Mouse (Mus musculus) midbrain, embryonic 15.5 days (tissue): ENCODE results near the gene Pif1. TPM values are rescaled to one million over a fixed set of nuclear protein-coding genes. Genes with fewer than 3 reads are reported as not detected.
A peak's percentile ranks its signal among the peaks of the same experiment; 100 is the strongest.

ENCODE experiments used
- ATAC-seq: fragments of 200-750 bp; cut with Nextera tagmentation; replicated peaks from 2 replicates; pipeline ENCODE4 v1.8.0; 2017; ENCODE audit warnings: moderate TSS enrichment
- H3K27ac ChIP-seq: fragments of 300-500 bp; sonication (generic); 2 replicates; pipeline ENCODE4 v1.5.1; 2015; ENCODE audit warnings: mild to moderate bottlenecking, inconsistent platforms
- H3K27me3 ChIP-seq: fragments of 300-500 bp; sonication (generic); replicated peaks from 2 replicates; pipeline ENCODE4 v1.6.1; 2015; ENCODE audit warnings: inconsistent platforms
- H3K36me3 ChIP-seq: fragments of 300-500 bp; sonication (generic); replicated peaks from 2 replicates; pipeline ENCODE4 v1.6.1; 2015; ENCODE audit warnings: inconsistent platforms
- H3K4me1 ChIP-seq: fragments of 300-500 bp; sonication (generic); 2 replicates; pipeline ENCODE4 v1.6.1; 2015; ENCODE audit warnings: inconsistent platforms
- H3K4me2 ChIP-seq: fragments of 300-500 bp; sonication (generic); 2 replicates; pipeline ENCODE4 v1.6.1; 2015; ENCODE audit warnings: inconsistent platforms, mild to moderate bottlenecking, moderate library complexity
- H3K4me3 ChIP-seq: fragments of 300-500 bp; sonication (generic); 2 replicates; pipeline ENCODE4 v1.5.1; 2015; ENCODE audit warnings: mild to moderate bottlenecking, inconsistent platforms
- H3K9ac ChIP-seq: fragments of 300-500 bp; sonication (generic); 2 replicates; pipeline ENCODE4 v1.6.1; 2015; ENCODE audit warnings: mild to moderate bottlenecking, inconsistent platforms
- H3K9me3 ChIP-seq: fragments of 300-500 bp; sonication (generic); 2 replicates; pipeline ENCODE4 v1.6.1; 2016; ENCODE audit warnings: inconsistent platforms
- WGBS: fragments of 180-500 bp; shearing (Covaris S2); methylation state at CpG from one replicate; pipeline ENCODE4 v1.1.7; 2015; ENCODE audit warnings: mixed read lengths; 5-methylcytosine and 5-hydroxymethylcytosine counted together
- polyA plus RNA-seq: library from polyadenylated mRNA; unstranded; fragments of >200 nt; fragmentation: Nextera tagmentation; extraction: Ambion mirVana; gene quantifications from 2 replicates; pipeline ENCODE4 v1.2.1, GENCODE M21; 2015

The Pif1 gene
- polyA plus RNA-seq, 1 experiment from 2014 or later, result 2.3 TPM

GRCm38 (mm10) chr9:65580401-65581256 lies 6.3 kb upstream of the Pif1 start:
- Histone ChIP-seq H3K4me3 (peak overlapping the region; percentile 58), H3K4me1 (peaks cover 19% of the 10 kb centered on the region), H3K27me3 (no peaks in the 10 kb centered on the region), H3K9ac (peak overlapping the region; percentile 47), H3K9me3 (no peaks in the 10 kb centered on the region), H3K36me3 (no peaks in the 10 kb centered on the region), H3K4me2 (peak overlapping the region; percentile 90), H3K27ac (peak overlapping the region; percentile 65; the same call in 1 of the 2 replicates)
- ATAC-seq, result peak; percentile 77
- 4% methylated on average over 23 of the region's 29 CpGs for WGBS

GRCm38 (mm10) chr9:65583045-65583444 lies 3.9 kb upstream of the Pif1 start:
- Histone ChIP-seq H3K27me3 (0 out of 2 replicates have a peak, but pooled peaks cover 4% of the 10 kb centered on the region), H3K27ac (no peak overlapping the region), H3K4me3 (no peak overlapping the region), H3K36me3 (no peaks in the 10 kb centered on the region), H3K9me3 (no peaks in the 10 kb centered on the region), H3K4me1 (peaks cover 25% of the 10 kb centered on the region), H3K9ac (no peak overlapping the region), H3K4me2 (no peak overlapping the region)
- ATAC-seq, result no peak
- 26% methylated on average over 8 of the region's 8 CpGs for WGBS

GRCm38 (mm10) chr9:65587270-65587572 lies 261 bp downstream of the Pif1 start:
- Histone ChIP-seq H3K36me3 (no peaks in the 10 kb centered on the region), H3K9me3 (no peaks in the 10 kb centered on the region), H3K4me2 (peak overlapping the region; percentile 100), H3K9ac (peak overlapping the region; percentile 50; the same call in 1 of the 2 replicates), H3K4me3 (peak overlapping the region; percentile 54), H3K27ac (no peak overlapping the region), H3K27me3 (0 out of 2 replicates have a peak, but pooled peaks cover 6% of the 10 kb centered on the region), H3K4me1 (peaks cover 23% of the 10 kb centered on the region)
- no peak for ATAC-seq
- WGBS, result 0% methylated on average over 6 of the region's 6 CpGs

DNA sequence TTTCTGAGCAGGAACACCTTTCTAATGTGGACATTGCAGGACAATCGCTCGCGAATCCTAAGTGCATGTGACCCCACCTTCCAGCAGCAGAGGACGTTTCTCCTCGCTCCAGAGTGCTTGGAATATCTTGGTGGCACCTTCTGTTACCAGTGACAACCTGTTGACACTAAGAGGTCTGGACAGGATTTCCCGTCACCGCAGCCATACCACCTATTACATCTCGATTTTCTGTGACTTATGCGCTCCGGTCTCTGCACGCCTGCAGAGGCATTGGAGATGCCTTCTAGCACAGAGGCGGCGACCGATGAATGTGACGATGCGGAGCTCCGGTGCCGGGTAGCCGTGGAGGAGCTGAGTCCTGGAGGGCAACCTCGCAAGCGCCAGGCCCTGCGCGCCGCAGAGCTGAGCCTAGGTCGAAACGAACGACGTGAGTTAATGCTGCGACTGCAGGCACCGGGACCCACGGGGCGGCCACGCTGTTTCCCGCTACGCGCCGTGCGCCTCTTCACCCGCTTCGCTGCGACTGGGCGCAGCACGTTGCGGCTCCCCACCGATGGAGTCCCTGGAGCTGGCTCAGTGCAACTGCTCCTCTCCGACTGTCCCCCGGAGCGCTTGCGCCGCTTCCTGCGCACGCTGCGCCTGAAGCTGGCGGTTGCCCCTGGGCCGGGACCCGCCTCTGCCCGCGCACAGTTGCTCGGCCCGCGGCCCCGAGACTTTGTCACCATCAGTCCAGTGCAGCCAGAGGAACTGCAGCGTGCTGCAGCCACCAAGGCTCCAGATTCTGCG lies 806 bp downstream of the Pif1 start:
- no peaks in the 10 kb centered on the region for H3K9me3 ChIP-seq
- peak overlapping the region; percentile 54 for H3K4me3 ChIP-seq
- H3K27me3 ChIP-seq, result 0 out of 2 replicates have a peak, but pooled peaks cover 6% of the 10 kb centered on the region
- under 1% methylated on average over 64 of the region's 64 CpGs for WGBS
- H3K4me1 ChIP-seq, result peaks cover 23% of the 10 kb centered on the region
- peak; percentile 29; the same call in 1 of the 2 replicates for ATAC-seq
- H3K27ac ChIP-seq, result no peak overlapping the region
- peak overlapping the region; percentile 100 for H3K4me2 ChIP-seq
- peak overlapping the region; percentile 50 for H3K9ac ChIP-seq
- no peaks in the 10 kb centered on the region for H3K36me3 ChIP-seq

GRCm38 (mm10) chr9:65589091-65589490 lies 2.1 kb downstream of the Pif1 start:
- H3K4me1 ChIP-seq, result peaks cover 23% of the 10 kb centered on the region

DNA sequence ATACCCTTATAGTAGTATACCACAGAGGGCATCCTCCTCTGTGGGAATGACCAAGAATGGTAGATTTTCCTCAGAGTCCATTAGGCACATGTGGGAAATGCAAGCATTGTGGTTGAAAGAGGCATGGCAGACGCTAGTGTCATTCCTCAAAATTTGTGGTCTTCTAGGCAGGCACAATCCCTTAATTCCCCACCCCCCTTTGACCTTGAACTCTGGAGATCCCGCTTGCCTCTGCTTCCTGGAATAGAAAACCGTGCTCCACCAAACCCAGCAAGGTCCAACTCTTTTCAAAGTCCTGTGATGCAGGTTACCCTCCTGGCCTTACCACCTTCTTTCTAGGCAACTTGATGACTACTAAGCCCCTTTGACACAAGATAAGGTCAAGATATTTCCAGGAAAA lies 5.8 kb downstream of the Pif1 start:
- no peak overlapping the region for H3K27ac ChIP-seq
- H3K36me3 ChIP-seq, result no peaks in the 10 kb centered on the region
- no peak overlapping the region for H3K9ac ChIP-seq
- H3K27me3 ChIP-seq, result 0 out of 2 replicates have a peak, but pooled peaks cover 5% of the 10 kb centered on the region
- H3K9me3 ChIP-seq, result no peaks in the 10 kb centered on the region
- H3K4me1 ChIP-seq, result peaks cover 12% of the 10 kb centered on the region
- no peak overlapping the region for H3K4me3 ChIP-seq
- 92% methylated on average over 3 of the region's 3 CpGs for WGBS
- ATAC-seq, result no peak
- no peak overlapping the region for H3K4me2 ChIP-seq

More at GRCm38 (mm10) chr9:65589091-65589490, 2.1 kb downstream of the Pif1 start:
- Histone ChIP-seq H3K9ac (no peak overlapping the region), H3K4me2 (peak overlapping the region; percentile 100), H3K36me3 (no peaks in the 10 kb centered on the region), H3K27me3 (0 out of 2 replicates have a peak, but pooled peaks cover 6% of the 10 kb centered on the region), H3K27ac (no peak overlapping the region), H3K4me3 (no peak overlapping the region), H3K9me3 (no peaks in the 10 kb centered on the region)
- ATAC-seq, result no peak
- 90% methylated on average over 3 of the region's 3 CpGs for WGBS

DNA sequence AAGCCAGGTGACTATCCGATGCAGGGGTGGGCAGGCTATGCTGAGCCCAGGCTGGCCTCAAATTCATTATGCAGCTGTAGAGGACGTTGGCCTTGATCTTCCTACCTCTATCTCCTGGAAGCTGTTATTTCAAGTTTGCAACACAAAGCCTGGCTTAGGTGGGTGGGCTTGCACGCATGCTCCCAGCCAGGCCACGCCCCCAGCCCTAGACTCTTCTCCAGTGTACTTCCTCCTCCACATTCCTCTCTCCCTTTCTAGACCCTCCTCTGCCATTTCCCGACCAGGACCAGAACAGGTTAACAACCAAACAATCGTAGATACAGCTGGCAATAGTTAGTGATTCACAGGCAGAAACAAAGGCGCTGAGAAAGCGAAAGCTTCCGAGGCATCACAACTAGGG lies 6.6 kb downstream of the Pif1 start:
- Histone ChIP-seq H3K4me1 (peaks cover 3% of the 10 kb centered on the region; the same call in 1 of the 2 replicates), H3K27me3 (no peaks in the 10 kb centered on the region), H3K36me3 (no peaks in the 10 kb centered on the region), H3K9ac (no peak overlapping the region), H3K4me2 (no peak overlapping the region), H3K9me3 (no peaks in the 10 kb centered on the region), H3K27ac (no peak overlapping the region), H3K4me3 (no peak overlapping the region)
- ATAC-seq, result no peak
- 87% methylated on average over 9 of the region's 9 CpGs for WGBS

DNA sequence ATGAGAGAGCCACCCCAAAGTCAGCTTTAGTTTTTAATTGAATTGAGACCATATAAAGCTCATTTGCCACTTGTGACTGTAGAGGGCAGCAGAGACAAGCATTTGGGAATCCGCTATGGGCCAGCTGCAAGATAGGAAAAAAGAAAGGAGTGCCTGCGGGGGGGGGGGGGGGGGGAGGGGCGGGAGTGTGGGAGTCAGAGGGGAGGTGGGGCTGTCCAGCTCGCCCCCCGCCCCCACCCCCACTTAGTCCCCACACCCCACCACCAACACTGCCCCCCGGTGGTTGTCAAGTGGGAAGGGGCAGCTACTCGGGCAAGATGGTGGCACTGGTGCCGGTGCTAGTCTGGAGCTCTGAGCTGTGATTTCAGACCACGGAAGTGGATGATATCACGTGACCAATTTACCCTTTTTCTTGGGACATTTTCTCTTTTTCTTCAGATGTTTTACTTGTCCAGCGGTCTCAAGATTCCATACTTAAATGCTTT lies 11.8 kb downstream of the Pif1 start:
- ATAC-seq, result no peak
- no peaks in the 10 kb centered on the region for H3K9me3 ChIP-seq
- H3K27ac ChIP-seq, result no peak overlapping the region
- H3K9ac ChIP-seq, result no peak overlapping the region
- H3K4me2 ChIP-seq, result no peak overlapping the region
- no peaks in the 10 kb centered on the region for H3K4me1 ChIP-seq
- no peaks in the 10 kb centered on the region for H3K27me3 ChIP-seq
- no peaks in the 10 kb centered on the region for H3K36me3 ChIP-seq
- 54% methylated on average over 7 of the region's 11 CpGs for WGBS
- no peak overlapping the region for H3K4me3 ChIP-seq

GRCm38 (mm10) chr9:65600951-65601350 lies 14.0 kb downstream of the Pif1 start:
- Histone ChIP-seq H3K27me3 (no peaks in the 10 kb centered on the region), H3K4me3 (no peak overlapping the region), H3K4me2 (no peak overlapping the region), H3K9ac (no peak overlapping the region), H3K36me3 (no peaks in the 10 kb centered on the region), H3K27ac (no peak overlapping the region), H3K9me3 (no peaks in the 10 kb centered on the region), H3K4me1 (peaks cover 3% of the 10 kb centered on the region; the same call in 1 of the 2 replicates)
- WGBS, result 77% methylated on average over 2 of the region's 2 CpGs
- no peak for ATAC-seq

GRCm38 (mm10) chr9:65603401-65604102 lies 16.6 kb downstream of the Pif1 start:
- no peak for ATAC-seq
- Histone ChIP-seq H3K27me3 (no peaks in the 10 kb centered on the region; the same call in 1 of the 2 replicates), H3K36me3 (no peaks in the 10 kb centered on the region), H3K27ac (no peak overlapping the region), H3K4me1 (peaks cover 3% of the 10 kb centered on the region; the same call in 1 of the 2 replicates), H3K4me2 (no peak overlapping the region), H3K4me3 (no peak overlapping the region), H3K9me3 (no peaks in the 10 kb centered on the region), H3K9ac (no peak overlapping the region)
- WGBS, result 49% methylated on average over 8 of the region's 8 CpGs

DNA sequence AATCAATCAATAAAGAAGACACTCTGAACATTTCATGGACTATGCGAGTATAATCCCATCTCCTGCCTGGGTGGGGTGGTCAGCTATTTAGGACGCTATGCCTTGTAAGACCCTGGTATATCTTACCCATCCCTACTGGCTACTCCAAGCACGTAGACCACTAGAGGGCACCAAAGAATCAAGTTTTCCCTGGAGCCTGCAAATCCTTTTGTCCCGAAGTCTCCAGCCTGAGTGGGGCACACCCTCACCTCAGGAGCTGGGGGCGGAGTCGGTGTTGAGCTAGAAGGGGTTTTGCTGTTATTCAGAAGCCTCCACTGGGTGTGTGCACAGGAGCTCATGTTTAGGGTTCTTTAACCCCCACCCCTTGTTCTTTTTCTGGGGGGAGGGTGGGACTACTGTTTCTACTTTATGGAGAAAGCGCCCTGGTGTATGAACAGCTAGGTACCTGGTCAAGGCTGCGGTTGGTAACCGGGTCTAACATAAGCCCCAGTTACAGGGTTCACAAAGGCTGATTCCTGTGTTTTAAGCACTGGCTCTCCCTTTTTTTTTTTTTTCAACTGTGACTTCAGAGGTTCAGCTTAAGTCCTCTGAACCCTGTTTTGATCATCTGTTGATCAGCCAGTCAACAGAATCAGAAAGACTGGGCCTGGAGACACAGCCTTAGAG lies 18.6 kb downstream of the Pif1 start:
- no peaks in the 10 kb centered on the region; the same call in 1 of the 2 replicates for H3K27me3 ChIP-seq
- 5% methylated on average over 9 of the region's 9 CpGs for WGBS
- H3K4me2 ChIP-seq, result peak overlapping the region; percentile 45
- H3K4me3 ChIP-seq, result peak overlapping the region; percentile 19; the same call in 1 of the 2 replicates
- no peaks in the 10 kb centered on the region for H3K9me3 ChIP-seq
- no peaks in the 10 kb centered on the region for H3K36me3 ChIP-seq
- H3K27ac ChIP-seq, result no peak overlapping the region
- H3K9ac ChIP-seq, result no peak overlapping the region; the same call in 1 of the 2 replicates
- ATAC-seq, result peak; percentile 63
- H3K4me1 ChIP-seq, result peaks cover 3% of the 10 kb centered on the region; the same call in 1 of the 2 replicates
